ENCODE assay signal across 11 mouse cellular contexts in genomic region chr7:30454259-30454658, GRCm38 (mm10). TPM values are rescaled to one million over a fixed set of nuclear protein-coding genes. Genes with fewer than 3 reads are reported as not detected.
DNase-seq lines count a peak whose midpoint lies in the region; ATAC-seq and TF ChIP-seq lines count a peak whose summit lies in the region.
"Had no signal": no experiment of that assay in that cellular context is flagged by ENCODE, and none has a peak within 500 bp of the region (broad histone marks: within the 10 kb centered on the region; RNA-seq: fewer than 3 reads in every experiment).

No protein-coding gene starts in this region.

- no peak for ATAC-seq in forebrain, embryonic 14.5 days
- ATAC-seq in neural tube, embryonic 11.5 days (ENCODE audit: insufficient read depth, low FRiP score, low TSS enrichment), result no peak
- no peak for ATAC-seq in liver, postnatal 0 days
- ATAC-seq: forebrain, postnatal 0 days had no signal

- no peak overlapping the region for H3K4me2 ChIP-seq in forebrain, embryonic 14.5 days (ENCODE audit: low read length)
- H3K4me2 ChIP-seq in neural tube, embryonic 11.5 days (ENCODE audit: low read depth), result peak overlapping the region; percentile 33
- peak overlapping the region; percentile 36; the same call in 1 of the 2 replicates for H3K4me2 ChIP-seq in liver, postnatal 0 days (ENCODE audit: low read depth, low read length)

- 5% methylated on average over 6 of the region's 6 CpGs for WGBS in forebrain, embryonic 10.5 days
- 14% methylated on average over 6 of the region's 6 CpGs for WGBS in forebrain, embryonic 14.5 days
- WGBS in neural tube, embryonic 11.5 days, result 8% methylated on average over 6 of the region's 6 CpGs
- WGBS in liver, postnatal 0 days (ENCODE audit: insufficient replicate concordance), result 14% methylated on average over 6 of the region's 6 CpGs

- H3K4me1 ChIP-seq in forebrain, embryonic 10.5 days, result peaks cover 34% of the 10 kb centered on the region
- H3K4me1 ChIP-seq in forebrain, embryonic 14.5 days (ENCODE audit: control insufficient read depth, insufficient read depth, low read length), result peaks cover 5% of the 10 kb centered on the region
- peaks cover 14% of the 10 kb centered on the region for H3K4me1 ChIP-seq in neural tube, embryonic 11.5 days (ENCODE audit: control insufficient read depth, insufficient read depth, low read length)
- peaks cover 12% of the 10 kb centered on the region for H3K4me1 ChIP-seq in liver, postnatal 0 days (ENCODE audit: insufficient read depth)

- DNase-seq in forebrain, embryonic 10.5 days (ENCODE audit: extremely low spot score, low spot score), result no peak
- no peak for DNase-seq in forebrain, embryonic 14.5 days (ENCODE audit: low spot score)
- no peak for DNase-seq in neural tube, embryonic 11.5 days (ENCODE audit: low spot score)
- no peak for DNase-seq in neural tube, embryonic 10.5 days (ENCODE audit: extremely low spot score, low spot score)
- no peak for DNase-seq in liver, postnatal 0 days
- no peak for DNase-seq in MN1 (ENCODE audit: low spot score)
- DNase-seq in embryo, embryonic 10.5 days (ENCODE audit: low spot score), result no peak
- no peak for DNase-seq in cerebellum, postnatal 14 days
- DNase-seq: forebrain, postnatal 0 days; heart, adult 2 months; left cerebral cortex, postnatal 4 days had no signal

- H3K27ac ChIP-seq in forebrain, embryonic 10.5 days, result no peak overlapping the region
- no peak overlapping the region for H3K27ac ChIP-seq in forebrain, embryonic 14.5 days (ENCODE audit: low read depth, low read length)
- H3K27ac ChIP-seq in neural tube, embryonic 11.5 days (ENCODE audit: low read depth, low read length), result no peak overlapping the region
- no peak overlapping the region for H3K27ac ChIP-seq in liver, postnatal 0 days (ENCODE audit: low read depth)
- H3K27ac ChIP-seq: heart, adult 2 months had no signal

- no peak overlapping the region for H3K9ac ChIP-seq in forebrain, embryonic 14.5 days (ENCODE audit: low read length)
- H3K9ac ChIP-seq in neural tube, embryonic 11.5 days (ENCODE audit: low read length), result no peak overlapping the region
- H3K9ac ChIP-seq in liver, postnatal 0 days (replicated peaks), result no peak overlapping the region
- H3K9ac ChIP-seq: forebrain, postnatal 0 days had no signal

- peak overlapping the region; percentile 32; the same call in 1 of the 2 replicates for H3K4me3 ChIP-seq in forebrain, embryonic 10.5 days
- no peak overlapping the region for H3K4me3 ChIP-seq in forebrain, embryonic 14.5 days (ENCODE audit: low read depth, low read length)
- peak overlapping the region; percentile 12; the same call in 1 of the 2 replicates for H3K4me3 ChIP-seq in neural tube, embryonic 11.5 days (ENCODE audit: low read depth, low read length)
- H3K4me3 ChIP-seq in liver, postnatal 0 days (ENCODE audit: low read depth, low read length), result no peak overlapping the region
- H3K4me3 ChIP-seq: heart, adult 2 months had no signal

- no peaks in the 10 kb centered on the region for H3K9me3 ChIP-seq in forebrain, embryonic 10.5 days
- H3K9me3 ChIP-seq in forebrain, embryonic 14.5 days (replicated peaks; ENCODE audit: control insufficient read depth, low read length), result no peaks in the 10 kb centered on the region
- no peaks in the 10 kb centered on the region for H3K9me3 ChIP-seq in neural tube, embryonic 11.5 days (ENCODE audit: control insufficient read depth, low read length)
- H3K9me3 ChIP-seq in liver, postnatal 0 days (ENCODE audit: low read length), result no peaks in the 10 kb centered on the region

- H3K36me3 ChIP-seq in forebrain, embryonic 10.5 days (replicated peaks), result no peaks in the 10 kb centered on the region
- no peaks in the 10 kb centered on the region for H3K36me3 ChIP-seq in forebrain, embryonic 14.5 days (ENCODE audit: control insufficient read depth, insufficient read depth, low read length)
- H3K36me3 ChIP-seq in neural tube, embryonic 11.5 days (ENCODE audit: control insufficient read depth, insufficient read depth, low read length), result no peaks in the 10 kb centered on the region
- H3K36me3 ChIP-seq in liver, postnatal 0 days (replicated peaks; ENCODE audit: insufficient read depth, low read length), result no peaks in the 10 kb centered on the region

- peaks cover 97% of the 10 kb centered on the region for H3K27me3 ChIP-seq in forebrain, embryonic 10.5 days (ENCODE audit: poor library complexity, severe bottlenecking)
- H3K27me3 ChIP-seq in forebrain, embryonic 14.5 days (replicated peaks; ENCODE audit: control insufficient read depth, insufficient read depth, low read length), result peaks cover 66% of the 10 kb centered on the region
- H3K27me3 ChIP-seq in neural tube, embryonic 11.5 days (ENCODE audit: control insufficient read depth, insufficient read depth, low read length), result peaks cover 66% of the 10 kb centered on the region
- H3K27me3 ChIP-seq in liver, postnatal 0 days (ENCODE audit: insufficient read depth, low read length), result peaks cover 63% of the 10 kb centered on the region

- no peak for TF ChIP-seq CTCF in liver, postnatal 0 days (IDR thresholded peaks at IDR 0.05; ENCODE audit: low read depth)

- no peak for TF ChIP-seq EP300 in liver, postnatal 0 days (IDR thresholded peaks at IDR 0.05; ENCODE audit: low read depth)

RNA-seq across cellular contexts. Expression of gene Kirrel2, which starts 3.2 kb away (rescaled TPM):
- polyA plus RNA-seq in forebrain, embryonic 10.5 days (2016; fragmentation: Nextera tagmentation; extraction: Ambion mirVana), result 0.29 and 0.52 TPM in 2 replicates
- 0.65 and 0.79 TPM in 2 replicates for polyA plus RNA-seq in forebrain, embryonic 14.5 days (2014; fragmentation: Nextera tagmentation; extraction: Ambion mirVana)
- polyA plus RNA-seq in neural tube, embryonic 11.5 days (2014; fragmentation: Nextera tagmentation; extraction: Ambion mirVana), result 19.0 and 19.6 TPM in 2 replicates
- 0.05 TPM in 1 of 2 replicates, not detected in the other for polyA plus RNA-seq in liver, postnatal 0 days (2015; fragmentation: Nextera tagmentation; extraction: Ambion mirVana)
- polyA plus RNA-seq: heart, adult 2 months had no signal

RNA-seq across cellular contexts. Expression of gene Nphs1, which starts 3.9 kb away (rescaled TPM):
- 0.07 TPM in 1 of 2 replicates, not detected in the other for polyA plus RNA-seq in forebrain, embryonic 10.5 days (2016; fragmentation: Nextera tagmentation; extraction: Ambion mirVana)
- 0.10 TPM in 1 of 2 replicates, not detected in the other for polyA plus RNA-seq in forebrain, embryonic 14.5 days (2014; fragmentation: Nextera tagmentation; extraction: Ambion mirVana)
- 1.8 and 3.4 TPM in 2 replicates for polyA plus RNA-seq in neural tube, embryonic 11.5 days (2014; fragmentation: Nextera tagmentation; extraction: Ambion mirVana)
- 0.06 and 0.07 TPM in 2 replicates for polyA plus RNA-seq in liver, postnatal 0 days (2015; fragmentation: Nextera tagmentation; extraction: Ambion mirVana)

RNA-seq across cellular contexts. Expression of gene Aplp1, which starts 8.9 kb away (rescaled TPM):
- 25.4 and 33.7 TPM in 2 replicates for polyA plus RNA-seq in forebrain, embryonic 10.5 days (2016; fragmentation: Nextera tagmentation; extraction: Ambion mirVana)
- 467 and 579 TPM in 2 replicates for polyA plus RNA-seq in forebrain, embryonic 14.5 days (2014; fragmentation: Nextera tagmentation; extraction: Ambion mirVana)
- polyA plus RNA-seq in neural tube, embryonic 11.5 days (2014; fragmentation: Nextera tagmentation; extraction: Ambion mirVana), result 150 and 165 TPM in 2 replicates
- 1.2 and 1.6 TPM in 2 replicates for polyA plus RNA-seq in liver, postnatal 0 days (2015; fragmentation: Nextera tagmentation; extraction: Ambion mirVana)

RNA-seq across cellular contexts. Expression of gene Nfkbid, which starts 32.7 kb away (rescaled TPM):
- 1.3 and 1.5 TPM in 2 replicates for polyA plus RNA-seq in forebrain, embryonic 10.5 days (2016; fragmentation: Nextera tagmentation; extraction: Ambion mirVana)
- 1.2 and 1.4 TPM in 2 replicates for polyA plus RNA-seq in forebrain, embryonic 14.5 days (2014; fragmentation: Nextera tagmentation; extraction: Ambion mirVana)
- polyA plus RNA-seq in neural tube, embryonic 11.5 days (2014; fragmentation: Nextera tagmentation; extraction: Ambion mirVana), result 0.84 and 0.99 TPM in 2 replicates
- 1.7 and 2.3 TPM in 2 replicates for polyA plus RNA-seq in liver, postnatal 0 days (2015; fragmentation: Nextera tagmentation; extraction: Ambion mirVana)

RNA-seq across cellular contexts. Expression of gene Hcst, which starts 34.6 kb away (rescaled TPM):
- 0.38 TPM in 1 of 2 replicates, not detected in the other for polyA plus RNA-seq in forebrain, embryonic 10.5 days (2016; fragmentation: Nextera tagmentation; extraction: Ambion mirVana)
- polyA plus RNA-seq in forebrain, embryonic 14.5 days (2014; fragmentation: Nextera tagmentation; extraction: Ambion mirVana), result 0.61 TPM in 1 of 2 replicates, not detected in the other
- polyA plus RNA-seq in neural tube, embryonic 11.5 days (2014; fragmentation: Nextera tagmentation; extraction: Ambion mirVana), result not detected in 2 replicates
- 17.4 and 17.6 TPM in 2 replicates for polyA plus RNA-seq in liver, postnatal 0 days (2015; fragmentation: Nextera tagmentation; extraction: Ambion mirVana)

Comparison
In these comparisons a context has a peak if more than half of its experiments do, and no peak if none do; other contexts are left out.
1. H3K4me3 ChIP-seq: peak in forebrain, embryonic 10.5 days (single experiment) and neural tube, embryonic 11.5 days (single experiment); none in forebrain, embryonic 14.5 days (single experiment) and liver, postnatal 0 days (single experiment).
2. RNA of gene Kirrel2, which starts 3.2 kb away (polyA plus RNA-seq): 19.0 to 19.6 TPM in neural tube, embryonic 11.5 days; 0.65 to 0.79 TPM in forebrain, embryonic 14.5 days, 0.29 to 0.52 TPM in forebrain, embryonic 10.5 days and 0.05 TPM in liver, postnatal 0 days; every median in the first group is over 10 times any median in the second.
3. RNA of gene Aplp1, which starts 8.9 kb away (polyA plus RNA-seq): 467 to 579 TPM in forebrain, embryonic 14.5 days, 150 to 165 TPM in neural tube, embryonic 11.5 days and 25.4 to 33.7 TPM in forebrain, embryonic 10.5 days; 1.2 to 1.6 TPM in liver, postnatal 0 days; every median in the first group is over 10 times any median in the second.